Mouse (Mus musculus) adrenal gland, postnatal 10 days (tissue): Measurements from ENCODE around the gene Sult6b2. TPM values are rescaled to one million over a fixed set of nuclear protein-coding genes. Genes with fewer than 3 reads are reported as not detected.

ENCODE experiments used
- DNase-seq: peaks from one replicate; pipeline ENCODE4 v3.0.0; 2021; ENCODE audit warnings: mixed read lengths
- long read RNA-seq, 2 experiments: library from polyadenylated mRNA; stranded (forward); transcript quantifications; one replicate each; pipeline ENCODE4 v2.0.0; 2021
- total RNA-seq, 2 experiments: library from RNA; stranded (reverse); gene quantifications; 2 replicates each; pipeline ENCODE4 v1.2.3; 2021

Gene Sult6b2
- total RNA-seq, result not detected
- long read RNA-seq, experiment 1, result 0 reads
- long read RNA-seq, experiment 2, result 0 reads

- DNase-seq, result no peak
Measured at GRCm38 (mm10) chr6:142804402-142804801, at the start of gene Sult6b2. Gene Sult6b2 (minus strand): TSS chr6:142804502.

DNA sequence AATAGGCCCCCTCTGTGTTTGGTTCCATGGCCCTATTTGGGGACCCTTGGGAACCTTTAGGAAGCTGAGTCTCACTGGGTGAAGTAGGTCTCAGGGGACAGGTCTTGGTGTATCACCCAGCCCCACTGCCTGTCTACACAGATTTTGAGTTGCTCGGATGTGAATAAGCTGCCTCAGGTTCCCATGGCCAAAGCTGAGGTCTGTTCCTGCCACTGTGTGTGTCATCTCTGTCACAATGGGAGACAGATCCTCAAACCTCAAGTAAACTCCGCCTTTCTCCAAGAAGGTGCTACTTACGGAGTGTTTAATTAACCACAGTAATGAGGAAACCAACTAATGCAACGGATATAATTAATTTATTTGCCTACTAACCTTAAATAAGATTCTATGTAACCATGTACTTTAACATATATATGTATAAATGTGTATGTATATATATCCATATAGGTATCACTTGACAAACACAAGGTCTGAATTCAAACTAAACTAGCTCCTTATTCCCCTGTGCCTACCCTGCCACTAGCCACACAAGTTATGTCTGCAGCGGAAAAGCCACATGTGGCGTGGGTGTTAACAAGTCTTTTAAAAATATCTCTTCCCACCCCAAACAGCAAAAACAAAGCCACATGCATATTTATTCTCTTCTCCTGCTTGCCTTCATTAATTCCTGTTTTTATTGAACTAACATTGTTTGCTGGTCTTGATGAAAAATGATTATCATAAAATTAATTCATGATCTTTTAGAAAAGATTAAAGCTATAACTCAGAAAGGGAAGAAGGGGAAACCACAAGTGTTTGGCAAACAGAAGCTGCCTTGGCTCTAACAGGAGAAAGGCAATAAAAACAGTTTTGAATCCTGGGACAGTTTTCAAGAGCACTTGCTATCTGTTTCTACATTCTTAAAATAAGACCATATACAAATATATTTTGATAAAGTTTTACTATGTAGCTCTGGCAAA, 48.4 kb upstream of the Sult6b2 start:
- DNase-seq, result no peak

DNA sequence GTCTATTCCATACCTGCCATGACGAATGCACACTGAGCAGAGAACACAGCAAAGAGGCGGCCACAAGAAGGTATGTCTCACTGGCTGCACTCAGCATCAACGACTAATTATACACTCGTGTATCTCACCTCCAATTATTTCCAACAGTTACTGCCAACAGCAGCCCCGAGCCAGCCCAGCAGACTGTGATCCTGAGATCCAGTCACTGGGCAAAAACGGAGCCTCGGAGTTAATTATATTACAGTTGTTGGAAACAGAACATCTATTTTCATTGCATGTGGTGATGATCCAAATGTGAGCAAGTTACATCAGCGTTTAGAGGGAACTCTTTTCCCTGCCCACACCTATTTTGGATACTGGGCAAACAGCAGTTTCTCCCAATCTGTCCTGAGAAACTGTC, 46.1 kb upstream of the Sult6b2 start:
- DNase-seq, result no peak

GRCm38 (mm10) chr6:142849326-142849725, 45.0 kb upstream of the Sult6b2 start:
- DNase-seq, result no peak

DNA sequence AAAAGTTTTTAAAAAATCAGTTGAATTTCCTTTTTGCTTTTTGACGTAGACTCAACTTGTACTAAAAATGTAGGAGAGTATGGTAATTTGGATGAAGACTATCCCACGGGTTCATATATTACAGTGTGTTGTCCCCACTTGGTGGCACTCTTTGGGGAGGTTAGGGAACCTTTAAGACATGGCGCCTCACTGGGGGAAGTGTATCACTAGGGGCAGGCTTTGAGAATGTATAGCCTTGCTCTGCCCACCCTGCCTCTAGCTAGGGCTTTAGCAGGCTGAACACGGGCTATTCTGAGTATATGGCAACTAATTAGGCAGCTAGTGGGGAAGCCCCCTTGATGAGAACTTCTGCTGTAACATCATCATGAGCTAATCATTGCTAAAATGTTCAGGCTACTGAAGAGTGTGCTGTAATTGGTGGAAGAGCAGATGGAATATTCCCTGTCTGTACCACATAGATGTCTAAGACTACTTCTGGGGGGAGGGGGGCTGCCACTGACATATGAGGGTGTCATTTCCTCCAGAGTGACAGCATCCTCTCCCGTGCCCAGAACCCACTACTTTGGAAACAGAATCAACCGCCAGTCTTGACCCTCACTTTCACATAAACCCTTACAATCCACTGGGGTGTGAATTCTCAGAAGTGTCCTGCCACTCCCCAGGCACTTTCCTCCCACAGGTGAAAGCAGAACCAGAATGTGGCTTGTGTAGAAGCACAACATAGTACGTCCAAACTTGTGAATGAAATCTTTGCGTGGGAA, 43.8 kb upstream of the Sult6b2 start:
- DNase-seq, result no peak

DNA sequence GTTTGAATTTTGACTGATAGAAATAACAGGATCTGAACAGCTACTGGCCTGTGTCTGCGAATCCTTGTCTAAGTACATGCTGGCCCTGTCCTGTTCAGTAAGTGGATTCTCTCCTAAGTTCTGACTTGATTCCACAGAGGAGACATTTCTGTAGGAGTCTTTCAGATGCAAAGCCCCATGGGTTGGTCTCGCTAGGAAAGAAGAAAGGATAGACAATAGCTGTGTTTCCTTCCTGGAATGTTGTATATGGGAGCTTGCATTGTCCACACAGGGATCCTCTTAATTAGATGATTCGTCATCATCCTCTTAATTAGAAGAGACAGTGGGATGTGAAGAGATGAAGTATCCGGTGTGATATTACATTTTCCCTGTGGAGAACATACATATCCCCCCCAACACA, 42.6 kb upstream of the Sult6b2 start:
- DNase-seq, result no peak

DNA sequence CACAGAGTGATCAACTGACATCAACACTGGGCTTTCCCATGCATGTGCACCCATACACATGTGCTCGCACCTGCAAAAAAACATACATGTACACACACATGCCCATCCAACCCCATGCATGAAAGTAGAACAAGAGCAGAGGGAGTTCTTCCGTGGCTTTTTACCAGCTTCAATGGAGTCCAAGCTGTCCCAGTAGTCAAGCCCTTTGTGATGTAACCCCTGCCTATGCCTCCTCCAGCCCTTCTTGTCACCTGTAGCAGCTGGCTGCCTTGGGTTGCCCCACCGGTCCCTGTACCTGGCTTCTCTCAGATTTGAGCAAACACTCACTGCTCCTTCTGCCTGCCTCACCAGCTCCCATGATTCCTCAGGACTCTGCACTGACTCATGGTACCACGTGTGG, 40.8 kb upstream of the Sult6b2 start:
- DNase-seq, result no peak

GRCm38 (mm10) chr6:142844061-142844460, 39.8 kb upstream of the Sult6b2 start:
- no peak for DNase-seq

DNA sequence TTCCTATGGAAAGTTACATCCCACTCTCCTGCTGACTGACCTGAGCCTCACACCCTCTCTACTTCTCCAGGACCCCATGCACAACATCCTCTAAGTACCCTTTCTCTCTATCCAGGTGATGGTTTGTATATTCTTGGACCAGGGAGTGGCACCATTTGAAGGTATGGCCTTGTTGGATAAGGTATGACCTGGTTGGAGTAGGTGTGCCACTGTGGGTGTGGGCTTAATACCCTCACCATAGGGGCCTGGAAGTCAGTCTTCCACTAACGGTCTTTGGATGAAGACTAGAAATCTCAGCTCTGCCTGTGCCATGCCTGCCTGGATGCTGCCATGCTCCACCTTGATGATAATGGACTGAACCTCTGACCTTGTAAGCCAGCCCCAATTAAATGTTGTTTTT, 34.2 kb upstream of the Sult6b2 start:
- no peak for DNase-seq

GRCm38 (mm10) chr6:142837326-142837725, 33.0 kb upstream of the Sult6b2 start:
- no peak for DNase-seq

DNA sequence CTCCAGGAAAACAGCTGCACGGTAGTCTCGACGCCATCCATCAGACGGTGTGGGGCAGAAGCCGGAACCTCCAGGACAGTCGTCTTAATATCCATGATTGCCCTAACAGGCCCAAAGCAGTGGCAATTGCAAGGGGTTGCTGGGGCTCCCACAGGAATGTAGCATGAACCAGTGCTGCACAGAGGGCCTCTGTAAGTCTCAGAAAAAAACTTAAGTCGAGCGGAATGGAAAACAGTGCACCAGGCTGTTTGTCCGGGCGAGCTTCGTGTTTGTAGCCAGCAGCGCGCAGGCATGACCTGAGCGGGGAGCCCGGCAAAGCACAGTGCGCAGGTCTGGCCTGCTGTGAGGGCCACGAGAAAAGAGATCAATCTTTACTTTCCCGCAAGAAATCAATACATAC, 31.4 kb upstream of the Sult6b2 start:
- no peak for DNase-seq

GRCm38 (mm10) chr6:142834911-142835310, 30.6 kb upstream of the Sult6b2 start:
- DNase-seq, result no peak

DNA sequence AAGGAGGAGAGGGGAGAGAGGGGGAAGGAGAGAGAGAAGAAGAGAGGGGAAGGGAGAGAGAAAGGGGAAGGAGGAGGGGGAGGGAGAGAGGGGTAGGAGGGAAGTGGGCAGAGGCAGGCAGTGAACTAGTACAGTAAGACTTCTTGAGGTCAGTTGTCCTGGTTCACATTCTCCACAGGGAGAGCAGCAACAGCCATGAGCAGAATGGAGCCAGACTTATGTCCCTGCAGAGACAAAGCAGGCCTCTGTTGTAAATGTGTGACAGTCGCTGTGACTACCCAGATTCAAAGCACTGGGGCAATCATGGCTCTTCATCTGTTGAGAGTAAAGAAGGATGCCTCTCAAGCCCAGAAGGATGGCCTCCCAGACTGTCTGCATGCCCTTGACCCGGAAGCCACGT, 27.4 kb upstream of the Sult6b2 start:
- no peak for DNase-seq

DNA sequence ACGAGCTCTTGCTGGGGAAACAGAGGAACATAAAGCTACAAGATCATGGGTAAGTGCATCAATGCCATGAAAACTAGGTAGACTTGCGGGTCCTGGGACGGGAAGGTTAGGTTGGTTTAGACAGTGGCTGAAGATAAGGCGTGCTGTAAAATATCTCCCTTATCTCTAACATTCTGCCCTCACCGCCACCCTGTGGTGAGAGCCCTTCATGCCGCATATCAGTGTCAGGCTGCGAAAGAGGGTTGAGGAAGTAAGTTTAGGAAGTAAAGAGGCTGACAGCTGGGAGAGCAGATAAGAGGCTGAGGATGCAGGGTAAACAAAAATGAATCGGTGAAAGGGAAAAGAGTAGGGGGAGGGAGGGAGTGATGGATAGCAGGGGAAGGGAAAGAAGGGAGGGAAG, 26.9 kb upstream of the Sult6b2 start:
- DNase-seq, result no peak

GRCm38 (mm10) chr6:142830221-142830620, 25.9 kb upstream of the Sult6b2 start:
- DNase-seq, result no peak

DNA sequence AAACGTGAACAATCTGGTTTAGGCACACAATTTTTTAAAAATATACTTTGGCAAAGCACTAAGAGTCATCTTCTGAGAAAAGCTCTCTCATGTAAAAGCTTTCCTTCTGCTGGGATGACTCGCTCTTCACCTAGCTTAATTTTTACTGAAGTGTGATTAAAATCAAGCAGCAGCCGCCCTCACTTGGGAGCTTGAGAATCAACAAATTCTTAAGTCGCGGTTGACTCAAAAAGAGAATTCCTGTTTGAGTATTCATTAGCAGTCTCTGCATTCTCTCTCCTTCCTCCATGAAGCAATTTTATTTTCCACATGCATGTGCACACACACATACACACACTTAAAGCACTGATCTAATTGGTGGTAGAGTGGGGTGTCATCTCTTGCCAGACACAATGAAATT, 21.1 kb upstream of the Sult6b2 start:
- no peak for DNase-seq

DNA sequence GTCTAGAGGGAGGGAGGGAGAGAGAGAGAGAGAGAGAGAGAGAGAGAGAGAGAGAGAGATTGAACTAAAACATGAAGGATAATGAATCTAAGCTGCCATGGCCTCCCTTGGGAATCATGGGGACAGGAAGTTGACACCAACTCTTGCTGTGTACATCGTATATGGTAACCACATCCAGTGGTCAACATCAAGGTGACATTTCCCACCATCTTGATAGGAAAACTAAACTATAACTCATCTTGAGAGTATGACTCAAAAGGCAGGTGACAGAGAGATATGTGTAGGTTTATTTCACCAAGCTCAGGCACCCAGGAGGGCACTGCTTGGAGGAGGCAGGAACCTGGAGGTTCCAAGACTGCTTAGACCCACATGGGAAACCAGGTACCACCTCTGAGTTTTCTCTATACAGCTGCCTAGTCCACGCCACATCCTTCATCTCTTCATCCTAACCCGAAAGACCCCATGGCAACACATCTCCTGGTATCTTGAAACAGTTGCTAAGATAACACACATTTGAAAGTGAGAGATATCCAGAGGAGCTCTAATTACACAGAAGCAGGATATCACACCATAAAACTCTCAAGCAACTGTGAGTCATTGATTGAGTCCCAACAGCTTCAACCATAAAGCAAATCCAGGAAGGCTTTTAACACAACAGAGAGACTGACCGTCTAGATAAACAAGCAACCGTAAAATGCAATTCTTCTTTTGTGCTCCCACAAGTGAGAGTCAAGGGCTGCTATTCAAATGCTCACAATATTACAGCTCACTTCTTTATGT, 18.9 kb upstream of the Sult6b2 start:
- DNase-seq, result no peak

DNA sequence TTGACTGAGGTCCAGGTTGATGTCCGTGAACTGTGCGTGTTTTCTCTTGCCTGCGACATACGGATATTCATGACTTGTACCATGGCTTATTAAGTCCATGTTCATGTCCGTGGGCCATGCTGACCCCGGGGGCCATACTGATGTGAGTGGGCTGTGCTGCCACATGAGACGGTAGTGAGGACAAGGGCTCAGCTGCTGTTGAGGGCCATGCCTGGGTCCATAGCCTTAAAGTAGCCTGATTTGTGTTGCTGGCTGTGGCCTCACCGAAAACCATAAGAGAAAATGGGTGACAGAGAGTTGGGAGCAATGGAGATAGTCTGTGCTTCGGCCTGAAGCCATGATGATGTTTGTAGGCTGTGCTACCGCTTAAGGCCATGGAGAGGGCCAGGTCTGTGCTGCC, 14.0 kb upstream of the Sult6b2 start:
- no peak for DNase-seq

DNA sequence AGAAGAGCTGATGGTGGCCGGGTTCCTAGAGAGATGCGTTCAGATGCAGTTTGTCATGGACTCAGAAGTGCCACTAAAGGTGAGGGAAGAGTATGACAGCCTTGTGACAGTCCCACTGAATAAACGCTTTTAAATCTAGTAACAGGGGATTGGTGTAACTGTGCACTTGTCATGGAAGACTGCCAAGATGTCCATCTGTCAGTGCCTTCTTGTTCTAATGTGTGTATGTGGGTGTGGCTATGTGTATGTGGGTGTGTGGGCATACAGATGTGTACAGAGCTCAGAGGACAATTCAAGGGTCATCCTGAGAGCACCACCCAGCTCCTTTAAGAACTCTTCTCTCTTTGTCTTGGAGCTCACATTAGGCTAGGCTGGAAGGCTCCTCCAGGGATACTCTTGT, 11.2 kb upstream of the Sult6b2 start:
- no peak for DNase-seq

DNA sequence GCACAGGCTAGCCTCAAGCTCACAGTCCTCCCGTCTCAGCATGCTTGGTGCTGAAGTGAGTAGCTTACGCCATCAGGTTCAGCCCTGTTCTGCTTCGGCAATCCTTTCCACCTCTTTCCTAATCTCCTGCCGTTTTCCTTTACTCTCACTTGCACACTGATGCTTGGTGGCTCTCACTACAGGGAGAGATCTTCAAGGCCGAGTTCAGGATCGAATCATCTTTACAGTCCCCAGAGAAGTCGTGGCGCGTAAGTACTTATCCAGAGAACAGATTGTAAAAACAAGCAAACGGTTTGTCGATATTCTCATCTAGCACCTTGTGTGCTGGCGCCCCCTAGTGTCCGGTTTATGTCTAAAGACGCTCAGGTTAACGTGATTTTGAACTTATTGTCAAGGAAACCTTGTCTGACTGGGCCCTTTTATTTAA, 10.2 kb upstream of the Sult6b2 start:
- DNase-seq, result peak; percentile 88

- DNase-seq, result no peak
Measured at GRCm38 (mm10) chr6:142814011-142814410, 9.7 kb upstream of the Sult6b2 start.

DNA sequence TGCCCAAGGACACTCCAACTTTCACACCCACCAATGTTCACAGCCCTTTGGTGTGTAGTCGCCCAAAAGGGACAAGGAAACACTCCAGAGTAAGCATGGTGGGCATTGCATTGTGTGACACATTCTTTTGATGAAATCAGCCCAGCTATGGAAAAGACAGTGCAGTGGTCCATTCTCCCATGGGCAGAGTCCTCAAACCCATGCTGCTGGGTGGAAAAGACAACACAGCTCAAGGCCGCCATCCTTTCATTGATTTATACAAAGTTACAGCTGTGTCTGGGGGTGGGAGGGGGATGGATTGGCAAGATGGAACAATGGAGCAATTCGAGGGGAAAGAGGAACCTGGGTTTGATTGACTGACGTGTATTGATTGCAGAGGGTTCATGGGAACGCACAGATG, 8.7 kb upstream of the Sult6b2 start:
- DNase-seq, result no peak

- DNase-seq, result no peak
Measured at GRCm38 (mm10) chr6:142810239-142810638, 5.9 kb upstream of the Sult6b2 start.
